ENCODE assay signal across 9 mouse cellular contexts in genomic region chr3:105090981-105091380, GRCm38 (mm10). TPM values are rescaled to one million over a fixed set of nuclear protein-coding genes. Genes with fewer than 3 reads are reported as not detected.
DNase-seq lines count a peak whose midpoint lies in the region; ATAC-seq and TF ChIP-seq lines count a peak whose summit lies in the region.
"Had no signal": no experiment of that assay in that cellular context is flagged by ENCODE, and none has a peak within 500 bp of the region (broad histone marks: within the 10 kb centered on the region; RNA-seq: fewer than 3 reads in every experiment).

No protein-coding gene starts in this region.

- no peak; the same call in 1 of the 2 replicates for TF ChIP-seq RAD21 in MEL (IDR thresholded peaks at IDR 0.05; ENCODE audit: low read depth, low read length)

- no peaks in the 10 kb centered on the region for H3K4me1 ChIP-seq in MEL (ENCODE audit: control insufficient read depth in 1 of 2, insufficient read depth in 2 of 2, low read length in 2 of 2)
- H3K4me1 ChIP-seq in heart, embryonic 13.5 days = peaks cover 6% of the 10 kb centered on the region
- no peaks in the 10 kb centered on the region for H3K4me1 ChIP-seq in lung, embryonic 14.5 days (ENCODE audit: insufficient read depth)

- intact Hi-C loops in gastrocnemius, adult 2 months (cut with DNase I) = no loop called here

- TF ChIP-seq EP300 in MEL (IDR thresholded peaks at IDR 0.05; ENCODE audit: low read depth in 1 of 2, low read length in 2 of 2) = no peak

- no peak overlapping the region for H3K4me3 ChIP-seq in gastrocnemius, adult 2 months
- H3K4me3 ChIP-seq in MEL (ENCODE audit: control insufficient read depth in 1 of 2, insufficient read depth in 1 of 2, low read depth in 2 of 2, low read length in 2 of 2) = no peak overlapping the region
- H3K4me3 ChIP-seq in heart, embryonic 13.5 days = no peak overlapping the region
- no peak overlapping the region for H3K4me3 ChIP-seq in lung, embryonic 14.5 days (ENCODE audit: low read depth, low read length)

- H3K79me2 ChIP-seq in MEL (ENCODE audit: control insufficient read depth, insufficient read depth, low read length, poor library complexity) = no peaks in the 10 kb centered on the region

- DNase-seq in gastrocnemius, adult 2 months = peak; percentile 39
- DNase-seq in gastrocnemius, postnatal 25 days = no peak
- no peak for DNase-seq in MEL (ENCODE audit: low read depth, low spot score)
- peak; percentile 17 for DNase-seq in embryo, embryonic 11.5 days (ENCODE audit: low read depth, low spot score)
- DNase-seq in kidney, postnatal 36 days = peak; percentile 53 to 77
- peak; percentile 69 for DNase-seq in lung, embryonic 14.5 days
- DNase-seq in thymus, postnatal 14 days = peak; percentile 6

- no peaks in the 10 kb centered on the region for H3K9me3 ChIP-seq in MEL (replicated peaks; ENCODE audit: insufficient read depth, low read length)
- H3K9me3 ChIP-seq in heart, embryonic 13.5 days = no peaks in the 10 kb centered on the region
- H3K9me3 ChIP-seq in lung, embryonic 14.5 days (ENCODE audit: low read depth, low read length) = no peaks in the 10 kb centered on the region

- H3K4me2 ChIP-seq in heart, embryonic 13.5 days = no peak overlapping the region
- H3K4me2 ChIP-seq in lung, embryonic 14.5 days = no peak overlapping the region

- no peaks in the 10 kb centered on the region for H3K27me3 ChIP-seq in MEL (ENCODE audit: control insufficient read depth in 1 of 2, insufficient read depth in 2 of 2, low read length in 2 of 2)
- H3K27me3 ChIP-seq in heart, embryonic 13.5 days (replicated peaks) = no peaks in the 10 kb centered on the region
- no peaks in the 10 kb centered on the region for H3K27me3 ChIP-seq in lung, embryonic 14.5 days (ENCODE audit: insufficient read depth, low read length)

- WGBS in heart, embryonic 13.5 days = 14% methylated on average over 3 of the region's 3 CpGs
- 15% methylated on average over 3 of the region's 3 CpGs for WGBS in lung, embryonic 14.5 days

- H3K27ac ChIP-seq in gastrocnemius, adult 2 months = no peak overlapping the region
- H3K27ac ChIP-seq in MEL (ENCODE audit: control insufficient read depth, low read depth, low read length) = no peak overlapping the region
- no peak overlapping the region for H3K27ac ChIP-seq in heart, embryonic 13.5 days (replicated peaks)
- H3K27ac ChIP-seq in lung, embryonic 14.5 days (ENCODE audit: low read depth) = no peak overlapping the region
- H3K27ac ChIP-seq: macrophage had no signal

- no peak for TF ChIP-seq POLR2A in MEL (IDR thresholded peaks at IDR 0.05; ENCODE audit: control insufficient read depth in 1 of 2, insufficient read depth in 1 of 2, low read depth in 1 of 2, low read length in 2 of 2, poor library complexity in 1 of 2)

- no peak overlapping the region for H3K9ac ChIP-seq in MEL (ENCODE audit: control insufficient read depth, low read depth, low read length, poor library complexity, severe bottlenecking)
- no peak overlapping the region for H3K9ac ChIP-seq in heart, embryonic 13.5 days
- H3K9ac ChIP-seq in lung, embryonic 14.5 days = no peak overlapping the region

- ATAC-seq in heart, embryonic 13.5 days (ENCODE audit: extremely low read depth, insufficient number of reproducible peaks, low FRiP score, low TSS enrichment) = peak; percentile 31; the same call in 1 of the 2 replicates
- peak; percentile 71; the same call in 1 of the 2 replicates for ATAC-seq in lung, embryonic 14.5 days (ENCODE audit: insufficient read depth)

- H3K36me3 ChIP-seq in MEL (ENCODE audit: control insufficient read depth in 1 of 2, insufficient read depth in 2 of 2, low read length in 2 of 2) = no peaks in the 10 kb centered on the region
- H3K36me3 ChIP-seq in heart, embryonic 13.5 days = no peaks in the 10 kb centered on the region
- no peaks in the 10 kb centered on the region for H3K36me3 ChIP-seq in lung, embryonic 14.5 days (ENCODE audit: insufficient read depth)

- TF ChIP-seq CTCF in gastrocnemius, adult 2 months (IDR thresholded peaks at IDR 0.05) = peak; percentile 55
- peak in 2 of 3 experiments; percentile 2 to 22; a peak in 2 of 6 replicates for TF ChIP-seq CTCF in MEL (IDR thresholded peaks at IDR 0.05 in 2 of 3, conservative IDR thresholded peaks at IDR 0.05 in 1 of 3; ENCODE audit: control insufficient read depth in 1 of 3, insufficient read depth in 1 of 3, low read depth in 2 of 3, low read length in 3 of 3, poor library complexity in 1 of 3, severe bottlenecking in 1 of 3)
- TF ChIP-seq CTCF in lung, embryonic 14.5 days (IDR thresholded peaks at IDR 0.05; ENCODE audit: low read depth) = peak; percentile 72

TF ChIP-seq in MEL, 35 proteins besides CTCF, POLR2A, EP300 and RAD21:
- TF ChIP-seq ETS1 (IDR thresholded peaks at IDR 0.05; ENCODE audit: low read depth, low read length) = no peak
- TF ChIP-seq MEF2A (IDR thresholded peaks at IDR 0.05; ENCODE audit: extremely low read depth, insufficient replicate concordance, low read depth, low read length, poor library complexity, severe bottlenecking) = no peak
- no peak for TF ChIP-seq GABPA (IDR thresholded peaks at IDR 0.05; ENCODE audit: low read depth, low read length)
TF ChIP-seq in MEL: peak in this region for 0.

RNA-seq across cellular contexts. Expression of gene 4930564D02Rik, which starts 24.3 kb away (rescaled TPM):
- not detected for total RNA-seq in gastrocnemius, adult 2 months (2021)
- total RNA-seq in gastrocnemius, postnatal 25 days (2021) = not detected
- total RNA-seq in MEL (2012; rRNA removed) = not detected in 2 replicates
- not detected for polyA plus RNA-seq in MEL (2012; ENCODE audit: insufficient read depth in 1 of 2, insufficient read length in 2 of 2, low read depth in 1 of 2, low replicate concordance in 2 of 2, missing spikeins in 1 of 2)
- not detected in 2 replicates for polyA plus RNA-seq in heart, embryonic 13.5 days (2015; fragmentation: Nextera tagmentation; extraction: Ambion mirVana)
- not detected in 2 replicates for polyA plus RNA-seq in lung, embryonic 14.5 days (2014; fragmentation: Nextera tagmentation; extraction: Ambion mirVana)
- polyA plus RNA-seq: macrophage had no signal

RNA-seq across cellular contexts. Expression of gene Cttnbp2nl, which starts 38.0 kb away (rescaled TPM):
- 1 to 10 TPM; 4.5 to 8.4 TPM for total RNA-seq in gastrocnemius, adult 2 months (2021)
- total RNA-seq in gastrocnemius, postnatal 25 days (2021) = 1 to 10 TPM; 5.1 to 5.6 TPM
- 0.03 and 0.08 TPM in 2 replicates for total RNA-seq in MEL (2012; rRNA removed)
- polyA plus RNA-seq in MEL (2012; ENCODE audit: insufficient read depth in 1 of 2, insufficient read length in 2 of 2, low read depth in 1 of 2, low replicate concordance in 2 of 2, missing spikeins in 1 of 2) = under 1 TPM in 1 of 2 experiments, not detected in 1; 0.49 TPM
- 24.1 and 26.8 TPM in 2 replicates for polyA plus RNA-seq in heart, embryonic 13.5 days (2015; fragmentation: Nextera tagmentation; extraction: Ambion mirVana)
- polyA plus RNA-seq in lung, embryonic 14.5 days (2014; fragmentation: Nextera tagmentation; extraction: Ambion mirVana) = 38.5 and 42.3 TPM in 2 replicates

Comparison
In these comparisons a context has a peak if more than half of its experiments do, and no peak if none do; other contexts are left out.
1. DNase-seq: peak in gastrocnemius, adult 2 months (single experiment), embryo, embryonic 11.5 days (single experiment), kidney, postnatal 36 days (2 of 2), lung, embryonic 14.5 days (single experiment) and thymus, postnatal 14 days (single experiment); none in gastrocnemius, postnatal 25 days (single experiment) and MEL (single experiment).
2. CTCF ChIP-seq: peak in every context shown above with its lines; median percentile 72 in lung, embryonic 14.5 days; 55 in gastrocnemius, adult 2 months; 12 in MEL.